Mouse (Mus musculus): ENCODE measurements around the gene Ttc33. TPM values are rescaled to one million over a fixed set of nuclear protein-coding genes. Genes with fewer than 3 reads are reported as not detected.

The Ttc33 gene
- polyA plus RNA-seq, 1 experiment from 2014 or later = 40.2 TPM

DNA sequence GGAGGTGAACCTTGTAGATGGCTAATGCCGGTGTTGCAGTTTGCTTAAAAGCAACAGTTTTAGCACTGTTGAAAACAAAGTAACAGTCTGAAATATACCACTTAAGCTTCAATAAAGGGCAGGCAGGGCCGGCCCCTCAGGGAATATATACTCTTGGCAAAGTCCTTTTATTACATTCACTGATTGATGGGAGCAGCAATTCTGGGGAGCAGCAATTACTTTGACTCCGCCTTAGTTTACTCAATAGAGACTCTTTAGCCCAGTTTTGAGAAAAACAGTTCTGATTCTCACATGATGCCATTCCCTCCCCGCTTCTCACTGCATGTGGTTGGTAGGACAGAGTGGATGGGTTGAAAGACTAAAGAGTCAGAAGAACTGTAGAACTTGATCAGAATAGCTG lies 36.1 kb upstream of the Ttc33 start:
- Histone ChIP-seq H3K9me3 (replicated peaks) (no peaks in the 10 kb centered on the region), H3K4me3 (replicated peaks) (no peak overlapping the region), H3K27me3 (no peaks in the 10 kb centered on the region), H3K4me2 (replicated peaks) (no peak overlapping the region), H3K36me3 (no peaks in the 10 kb centered on the region), H3K9ac (no peak overlapping the region), H3K27ac (replicated peaks) (no peak overlapping the region), H3K4me1 (peaks cover 26% of the 10 kb centered on the region)
- WGBS = 50% methylated on average over 4 of the region's 4 CpGs
- no peak for ATAC-seq (ENCODE audit: insufficient number of reproducible peaks, low FRiP score, low TSS enrichment, low read depth)

GRCm38 (mm10) chr15:5152171-5152570 lies 33.2 kb upstream of the Ttc33 start:
- no peaks in the 10 kb centered on the region for H3K36me3 ChIP-seq
- H3K27me3 ChIP-seq = no peaks in the 10 kb centered on the region
- H3K4me3 ChIP-seq (replicated peaks) = no peak overlapping the region
- H3K4me2 ChIP-seq (replicated peaks) = no peak overlapping the region
- H3K9me3 ChIP-seq (replicated peaks) = no peaks in the 10 kb centered on the region
- ATAC-seq (ENCODE audit: insufficient number of reproducible peaks, low FRiP score, low TSS enrichment, low read depth) = no peak
- 95% methylated on average over 6 of the region's 6 CpGs for WGBS
- H3K9ac ChIP-seq = no peak overlapping the region
- H3K4me1 ChIP-seq = peaks cover 20% of the 10 kb centered on the region
- H3K27ac ChIP-seq (replicated peaks) = no peak overlapping the region

DNA sequence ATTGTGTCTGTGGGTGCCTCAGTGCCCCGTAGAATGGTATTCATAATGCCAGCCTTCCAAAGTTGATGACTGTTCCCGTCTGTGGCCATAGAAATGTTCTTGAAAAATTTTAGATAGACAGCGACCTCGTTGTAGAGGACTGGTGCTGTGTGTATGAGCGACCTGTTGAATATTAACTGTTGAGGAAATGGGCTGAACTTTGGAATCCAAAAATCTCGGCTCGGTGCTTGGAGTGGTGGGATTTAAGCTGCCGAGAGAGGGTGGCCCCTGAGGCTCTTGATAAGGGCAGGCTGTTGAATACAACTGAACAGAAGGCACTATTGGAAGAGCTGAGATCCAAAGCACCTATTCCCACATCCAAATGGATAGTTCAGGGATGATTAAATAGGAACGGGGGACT lies 30.7 kb upstream of the Ttc33 start:
- Histone ChIP-seq H3K36me3 (no peaks in the 10 kb centered on the region), H3K4me1 (peaks cover 8% of the 10 kb centered on the region; the same call in 1 of the 2 replicates), H3K27ac (replicated peaks) (no peak overlapping the region), H3K9ac (no peak overlapping the region), H3K4me3 (replicated peaks) (no peak overlapping the region), H3K27me3 (no peaks in the 10 kb centered on the region), H3K9me3 (replicated peaks) (no peaks in the 10 kb centered on the region), H3K4me2 (replicated peaks) (no peak overlapping the region)
- WGBS = 82% methylated on average over 9 of the region's 9 CpGs
- no peak for ATAC-seq (ENCODE audit: insufficient number of reproducible peaks, low FRiP score, low TSS enrichment, low read depth)

GRCm38 (mm10) chr15:5155093-5155492 lies 30.2 kb upstream of the Ttc33 start:
- no peak overlapping the region for H3K4me2 ChIP-seq (replicated peaks)
- H3K27ac ChIP-seq (replicated peaks) = no peak overlapping the region
- H3K36me3 ChIP-seq = no peaks in the 10 kb centered on the region
- no peak overlapping the region for H3K9ac ChIP-seq
- H3K9me3 ChIP-seq (replicated peaks) = no peaks in the 10 kb centered on the region
- no peaks in the 10 kb centered on the region for H3K27me3 ChIP-seq
- 58% methylated on average over 5 of the region's 5 CpGs for WGBS
- no peak overlapping the region for H3K4me3 ChIP-seq (replicated peaks)
- no peak for ATAC-seq (ENCODE audit: insufficient number of reproducible peaks, low FRiP score, low TSS enrichment, low read depth)
- H3K4me1 ChIP-seq = peaks cover 8% of the 10 kb centered on the region; the same call in 1 of the 2 replicates

DNA sequence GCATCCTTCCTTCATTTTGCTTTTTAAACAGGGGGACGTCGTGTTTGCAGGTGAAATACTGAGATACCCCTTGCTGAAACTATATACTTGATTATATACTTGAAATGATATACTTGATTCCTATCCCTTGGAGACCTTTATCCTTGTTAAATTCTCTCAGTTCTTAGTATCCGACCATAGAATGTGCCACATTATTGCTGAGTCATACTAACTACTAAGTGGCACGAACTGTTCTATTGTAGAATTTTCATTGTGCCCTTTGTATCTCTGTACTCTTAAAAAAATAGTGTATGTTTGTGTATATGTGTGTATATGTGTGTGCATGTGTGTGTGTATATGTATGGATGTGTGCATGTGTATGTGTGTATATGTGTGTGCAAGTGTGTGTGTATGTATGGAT lies 29.0 kb upstream of the Ttc33 start:
- peaks cover 8% of the 10 kb centered on the region; the same call in 1 of the 2 replicates for H3K4me1 ChIP-seq
- 75% methylated on average over 4 of the region's 4 CpGs for WGBS

GRCm38 (mm10) chr15:5157386-5157785 lies 27.9 kb upstream of the Ttc33 start:
- H3K9ac ChIP-seq = no peak overlapping the region
- no peak for ATAC-seq (ENCODE audit: insufficient number of reproducible peaks, low FRiP score, low TSS enrichment, low read depth)
- peaks cover 8% of the 10 kb centered on the region; the same call in 1 of the 2 replicates for H3K4me1 ChIP-seq
- no peaks in the 10 kb centered on the region for H3K27me3 ChIP-seq
- no peak overlapping the region for H3K4me2 ChIP-seq (replicated peaks)
- no peaks in the 10 kb centered on the region; the same call in 1 of the 2 replicates for H3K36me3 ChIP-seq
- 57% methylated on average over 1 of the region's 1 CpGs for WGBS
- H3K27ac ChIP-seq (replicated peaks) = no peak overlapping the region
- no peak overlapping the region for H3K4me3 ChIP-seq (replicated peaks)
- no peaks in the 10 kb centered on the region for H3K9me3 ChIP-seq (replicated peaks)

More for the DNA sequence above, 29.0 kb upstream of the Ttc33 start:
- Histone ChIP-seq H3K4me2 (replicated peaks) (no peak overlapping the region), H3K36me3 (no peaks in the 10 kb centered on the region), H3K4me3 (replicated peaks) (no peak overlapping the region), H3K9me3 (replicated peaks) (no peaks in the 10 kb centered on the region), H3K9ac (no peak overlapping the region), H3K27ac (replicated peaks) (no peak overlapping the region), H3K27me3 (no peaks in the 10 kb centered on the region)
- no peak for ATAC-seq (ENCODE audit: insufficient number of reproducible peaks, low FRiP score, low TSS enrichment, low read depth)

DNA sequence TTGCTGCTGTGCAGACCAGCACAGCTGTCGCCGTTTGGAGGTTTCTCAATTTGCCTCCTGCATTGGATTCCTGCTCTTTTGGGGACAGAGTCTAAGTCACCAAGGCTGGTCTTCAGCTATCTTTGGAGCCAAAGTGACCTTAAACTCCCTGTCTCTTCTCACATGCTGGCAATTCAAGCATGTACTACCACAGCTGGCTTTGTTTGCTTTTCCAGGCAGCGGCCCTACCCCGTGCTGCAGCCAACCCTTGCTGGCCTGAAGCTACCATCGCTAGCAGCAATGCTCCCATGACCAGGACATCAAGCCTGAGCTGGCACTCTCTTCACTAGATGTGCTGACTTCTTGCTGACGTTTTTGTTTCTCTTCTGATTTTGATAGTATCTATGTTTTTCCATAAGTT lies 26.5 kb upstream of the Ttc33 start:
- no peak overlapping the region for H3K9ac ChIP-seq
- 77% methylated on average over 6 of the region's 6 CpGs for WGBS
- no peak for ATAC-seq (ENCODE audit: insufficient number of reproducible peaks, low FRiP score, low TSS enrichment, low read depth)
- H3K9me3 ChIP-seq (replicated peaks) = no peaks in the 10 kb centered on the region
- no peak overlapping the region for H3K4me2 ChIP-seq (replicated peaks)
- no peaks in the 10 kb centered on the region for H3K27me3 ChIP-seq
- H3K36me3 ChIP-seq = peaks cover 9% of the 10 kb centered on the region; the same call in 1 of the 2 replicates
- peaks cover 8% of the 10 kb centered on the region; the same call in 1 of the 2 replicates for H3K4me1 ChIP-seq
- H3K4me3 ChIP-seq (replicated peaks) = no peak overlapping the region
- H3K27ac ChIP-seq (replicated peaks) = no peak overlapping the region

- 82% methylated on average over 12 of the region's 12 CpGs for WGBS
Measured at GRCm38 (mm10) chr15:5165121-5165773, 20.1 kb upstream of the Ttc33 start.

DNA sequence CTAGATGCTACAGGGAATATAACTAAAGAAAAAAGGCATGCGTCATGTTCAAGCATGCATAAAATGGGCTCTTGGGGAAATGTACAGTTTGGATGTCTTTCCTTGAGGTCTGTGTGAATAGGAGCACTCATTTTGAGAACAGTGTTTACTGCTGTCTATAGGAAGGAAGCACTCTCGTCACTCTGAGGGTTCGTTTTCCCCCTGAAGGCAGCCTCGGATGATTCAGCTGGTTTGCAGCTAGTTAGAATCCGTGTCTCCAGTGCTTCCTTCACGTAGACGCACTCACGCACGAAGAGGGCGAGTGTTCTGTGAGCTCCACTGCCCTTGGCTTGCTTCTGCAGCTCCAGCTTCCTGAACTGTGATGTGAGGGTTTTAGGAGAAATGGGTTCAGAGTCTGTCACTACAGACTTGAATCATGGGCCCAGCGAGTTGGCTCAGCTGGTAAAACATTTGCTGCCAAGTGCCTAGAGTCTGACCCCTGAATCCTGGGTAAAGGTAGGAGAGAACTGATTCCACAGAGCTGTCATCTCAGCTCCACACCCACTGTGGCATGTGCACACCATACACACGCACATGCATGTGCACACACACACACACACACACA lies 12.0 kb upstream of the Ttc33 start:
- Histone ChIP-seq H3K27ac (replicated peaks) (no peak overlapping the region), H3K4me3 (replicated peaks) (no peak overlapping the region), H3K27me3 (no peaks in the 10 kb centered on the region), H3K4me2 (replicated peaks) (no peak overlapping the region), H3K4me1 (no peaks in the 10 kb centered on the region), H3K9ac (no peak overlapping the region), H3K9me3 (replicated peaks) (no peaks in the 10 kb centered on the region), H3K36me3 (peaks cover 63% of the 10 kb centered on the region)
- WGBS = 74% methylated on average over 12 of the region's 12 CpGs
- no peak for ATAC-seq (ENCODE audit: insufficient number of reproducible peaks, low FRiP score, low TSS enrichment, low read depth)

More at GRCm38 (mm10) chr15:5165121-5165773, 20.1 kb upstream of the Ttc33 start:
- no peak for ATAC-seq (ENCODE audit: insufficient number of reproducible peaks, low FRiP score, low TSS enrichment, low read depth)
- no peaks in the 10 kb centered on the region for H3K27me3 ChIP-seq
- no peaks in the 10 kb centered on the region for H3K9me3 ChIP-seq (replicated peaks)
- no peak overlapping the region for H3K4me3 ChIP-seq (replicated peaks)
- H3K4me1 ChIP-seq = no peaks in the 10 kb centered on the region
- H3K36me3 ChIP-seq = peaks cover 51% of the 10 kb centered on the region
- H3K27ac ChIP-seq (replicated peaks) = no peak overlapping the region
- H3K9ac ChIP-seq = no peak overlapping the region
- H3K4me2 ChIP-seq (replicated peaks) = no peak overlapping the region

DNA sequence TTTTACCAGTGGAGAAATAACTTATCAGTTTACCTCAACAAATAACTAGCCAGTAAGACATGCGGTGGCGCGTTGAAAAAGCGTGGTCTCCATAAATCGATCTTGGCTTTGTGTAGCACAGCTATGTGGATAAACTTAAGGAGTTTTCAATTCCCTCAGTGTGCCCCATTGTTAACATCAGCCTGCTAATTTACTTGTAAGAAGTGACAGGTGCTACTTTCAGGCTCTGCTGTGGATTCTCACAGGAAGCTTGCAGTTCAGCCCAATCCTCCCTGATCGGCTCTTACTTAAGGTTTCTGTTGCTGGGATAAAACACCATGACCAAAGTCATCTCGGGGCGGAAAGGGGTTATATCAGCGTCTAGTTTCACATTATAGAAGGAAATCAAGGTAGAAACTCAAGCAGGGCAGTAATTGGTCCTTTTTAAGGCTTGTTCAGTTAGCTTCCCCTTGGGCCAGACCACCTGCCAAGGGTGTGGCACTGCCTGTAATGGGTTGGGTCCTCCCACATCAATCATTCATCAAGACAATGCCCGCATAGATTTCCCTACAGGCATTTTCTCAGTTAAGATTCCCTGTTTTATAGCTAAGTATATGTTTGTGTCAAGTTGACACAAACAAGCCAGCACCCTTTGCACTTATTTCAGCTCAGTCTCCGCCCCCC lies 526 bp upstream of the Ttc33 start:
- Histone ChIP-seq H3K4me2 (replicated peaks) (peak overlapping the region; percentile 67), H3K27me3 (no peaks in the 10 kb centered on the region), H3K4me3 (replicated peaks) (peak overlapping the region; percentile 99), H3K36me3 (peaks cover 4% of the 10 kb centered on the region; the same call in 1 of the 2 replicates), H3K9me3 (replicated peaks) (no peaks in the 10 kb centered on the region), H3K4me1 (peaks cover 18% of the 10 kb centered on the region), H3K27ac (replicated peaks) (peak overlapping the region; percentile 91), H3K9ac (peak overlapping the region; percentile 81)
- 33% methylated on average over 11 of the region's 11 CpGs for WGBS
- peak; percentile 27; the same call in 1 of the 2 replicates for ATAC-seq (ENCODE audit: insufficient number of reproducible peaks, low FRiP score, low TSS enrichment, low read depth)

DNA sequence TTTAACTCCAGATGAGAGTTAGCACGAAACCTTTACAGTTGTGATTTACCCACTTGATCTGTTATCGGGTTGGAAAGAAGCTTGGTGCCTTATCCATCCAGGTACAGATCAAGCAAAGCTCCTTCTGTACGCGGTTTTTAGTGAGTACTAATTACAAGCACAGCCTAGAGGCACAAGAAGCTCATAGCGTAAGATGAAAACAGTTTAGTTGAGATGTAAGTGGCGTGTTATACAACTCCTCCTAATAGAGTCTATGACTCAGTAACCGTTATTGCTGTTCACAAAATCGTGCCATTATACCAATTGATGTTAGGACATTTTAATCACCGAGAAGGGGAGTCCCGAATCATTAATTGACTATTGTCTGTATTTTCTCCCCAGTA lies 959 bp downstream of the Ttc33 start:
- peak overlapping the region; percentile 99 for H3K4me3 ChIP-seq (replicated peaks)
- no peaks in the 10 kb centered on the region for H3K27me3 ChIP-seq
- peak overlapping the region; percentile 81 for H3K9ac ChIP-seq
- H3K36me3 ChIP-seq = peaks cover 12% of the 10 kb centered on the region; the same call in 1 of the 2 replicates
- 30% methylated on average over 10 of the region's 10 CpGs for WGBS
- H3K9me3 ChIP-seq (replicated peaks) = no peaks in the 10 kb centered on the region
- H3K4me2 ChIP-seq (replicated peaks) = peak overlapping the region; percentile 67
- no peak for ATAC-seq (ENCODE audit: insufficient number of reproducible peaks, low FRiP score, low TSS enrichment, low read depth)
- H3K27ac ChIP-seq (replicated peaks) = peak overlapping the region; percentile 91; the same call in 1 of the 2 replicates
- H3K4me1 ChIP-seq = peaks cover 18% of the 10 kb centered on the region

Measured in embryonic facial prominence, embryonic 15.5 days (tissue).